Mouse (Mus musculus) gastrocnemius, adult 2 months (tissue): ENCODE measurements around the gene Tmem176b. TPM values are rescaled to one million over a fixed set of nuclear protein-coding genes. Genes with fewer than 3 reads are reported as not detected.

Source experiments
- DNase-seq: peaks from one replicate; pipeline ENCODE4 v3.0.0; 2022
- H3K27ac ChIP-seq: fragments of 200-600 bp; 2 replicates; pipeline ENCODE4 v1.8.1; 2022; ENCODE audit warnings: mild to moderate bottlenecking
- H3K4me3 ChIP-seq: fragments of 200-600 bp; 2 replicates; pipeline ENCODE4 v1.8.1; 2022; ENCODE audit warnings: mild to moderate bottlenecking, moderate library complexity
- CTCF ChIP-seq: fragments of 200-600 bp; IDR thresholded peaks from 2 replicates; pipeline ENCODE4 v1.8.1; 2022; ENCODE audit warnings: antibody characterized with exemption, mild to moderate bottlenecking, moderate library complexity
- intact Hi-C: fragments of 180-260 bp; cut with DNase I; formaldehyde crosslinking; loops from one replicate; pipeline ENCODE4 v1.15.1; 2025
- total RNA-seq, 2 experiments: library from RNA; stranded (reverse); gene quantifications; 2 replicates each; pipeline ENCODE4 v1.2.3; 2021

The Tmem176b gene
- total RNA-seq, 2 experiments from 2014 or later, result 11.4 to 12.9 TPM

GRCm38 (mm10) chr6:48861616-48862280 is 20.5 kb upstream of the Tmem176b start:
- Histone ChIP-seq H3K4me3 (no peak overlapping the region), H3K27ac (no peak overlapping the region)
- TF ChIP-seq CTCF, result no peak
- intact Hi-C loops, result no loop called here
- DNase-seq, result no peak

GRCm38 (mm10) chr6:48860851-48861250 is 19.6 kb upstream of the Tmem176b start:
- DNase-seq, result no peak
- H3K27ac ChIP-seq, result no peak overlapping the region
- TF ChIP-seq CTCF, result no peak
- intact Hi-C loops, result no loop called here
- H3K4me3 ChIP-seq, result no peak overlapping the region

- intact Hi-C loops, result no loop called here
- Histone ChIP-seq H3K27ac (no peak overlapping the region), H3K4me3 (0 out of 2 replicates have a peak overlapping the region, but pooled peaks have one; percentile 26)
- DNase-seq, result peak; percentile 52
- TF ChIP-seq CTCF, result peak; percentile 45
Observed at GRCm38 (mm10) chr6:48860130-48860815, 19.0 kb upstream of the Tmem176b start.

- DNase-seq, result no peak
- peak; percentile 48 for TF ChIP-seq CTCF
- intact Hi-C loops, result loop anchor here (2.0 kb wide), 1 partner anchor 41 kb away; no protein-coding TSS in a partner anchor
- no peak overlapping the region for H3K27ac ChIP-seq
- no peak overlapping the region for H3K4me3 ChIP-seq
Observed at GRCm38 (mm10) chr6:48857613-48858302, 16.5 kb upstream of the Tmem176b start.

- no peak overlapping the region for H3K4me3 ChIP-seq
- peak; percentile 10; the same call in 1 of the 2 replicates for TF ChIP-seq CTCF
- intact Hi-C loops, result no loop called here
- H3K27ac ChIP-seq, result no peak overlapping the region
- no peak for DNase-seq
Observed at GRCm38 (mm10) chr6:48854155-48854554, 12.9 kb upstream of the Tmem176b start.

GRCm38 (mm10) chr6:48851820-48852491 is 10.7 kb upstream of the Tmem176b start:
- Histone ChIP-seq H3K27ac (peak overlapping the region; percentile 83), H3K4me3 (peak overlapping the region; percentile 71)
- DNase-seq, result peak; percentile 46
- no peak for TF ChIP-seq CTCF
- intact Hi-C loops, result no loop called here

- H3K4me3 ChIP-seq, result no peak overlapping the region
- H3K27ac ChIP-seq, result no peak overlapping the region
- no peak for TF ChIP-seq CTCF
- intact Hi-C loops, result no loop called here
- no peak for DNase-seq
Observed at GRCm38 (mm10) chr6:48845086-48845485, 3.8 kb upstream of the Tmem176b start.

GRCm38 (mm10) chr6:48842111-48842842 is 981 bp upstream of the Tmem176b start:
- peak; percentile 40 for DNase-seq
- TF ChIP-seq CTCF, result peak; percentile 27; the same call in 1 of the 2 replicates
- Histone ChIP-seq H3K4me3 (peak overlapping the region; percentile 71), H3K27ac (peak overlapping the region; percentile 78)
- intact Hi-C loops, result no loop called here

GRCm38 (mm10) chr6:48840371-48840969 is 826 bp downstream of the Tmem176b start, which contains the start of gene Tmem176a:
Gene Tmem176a (plus strand): TSS chr6:48840919.
- TF ChIP-seq CTCF, result no peak
- peak; percentile 46 for DNase-seq
- H3K27ac ChIP-seq, result peak within 1 kb of the TSS; percentile 78
- intact Hi-C loops, result no loop called here
- peak within 1 kb of the TSS; percentile 71 for H3K4me3 ChIP-seq

- no peak overlapping the region for H3K27ac ChIP-seq
- intact Hi-C loops, result no loop called here
- no peak for DNase-seq
- 0 out of 2 replicates have a peak overlapping the region, but pooled peaks have one; percentile 5 for H3K4me3 ChIP-seq
- TF ChIP-seq CTCF, result no peak
Observed at GRCm38 (mm10) chr6:48838321-48839080, 2.8 kb downstream of the Tmem176b start.

- Histone ChIP-seq H3K27ac (no peak overlapping the region), H3K4me3 (no peak overlapping the region)
- intact Hi-C loops, result no loop called here
- DNase-seq, result no peak
- no peak for TF ChIP-seq CTCF
Observed at GRCm38 (mm10) chr6:48837516-48837915, 3.8 kb downstream of the Tmem176b start.
